Mouse (Mus musculus) intestine, embryonic 14.5 days (tissue): ENCODE data around the gene Kif23. TPM values are rescaled to one million over a fixed set of nuclear protein-coding genes. Genes with fewer than 3 reads are reported as not detected.

Source experiments
- ATAC-seq: fragments of 200-750 bp; cut with Nextera tagmentation; replicated peaks from 2 replicates; pipeline ENCODE4 v1.8.0; 2017; ENCODE audit warnings: low read depth, moderate number of reproducible peaks, moderate TSS enrichment, moderate library complexity; ENCODE audit not compliant: low FRiP score, low TSS enrichment
- DNase-seq: peaks from one replicate; pipeline ENCODE4 v3.0.0-alpha.2; 2018; ENCODE audit warnings: low spot score
- H3K27ac ChIP-seq: fragments of 300-500 bp; sonication (generic); 2 replicates; pipeline ENCODE4 v1.5.1; 2014; ENCODE audit warnings: low read depth, mild to moderate bottlenecking, control low read depth
- H3K27me3 ChIP-seq: fragments of 300-500 bp; sonication (generic); replicated peaks from 2 replicates; pipeline ENCODE4 v1.6.1; 2014; ENCODE audit warnings: low read length, control low read depth; ENCODE audit not compliant: control insufficient read depth, insufficient read depth
- H3K36me3 ChIP-seq: fragments of 300-500 bp; sonication (generic); 2 replicates; pipeline ENCODE4 v1.6.1; 2014; ENCODE audit warnings: low read length, control low read depth; ENCODE audit not compliant: control insufficient read depth, insufficient read depth
- H3K4me1 ChIP-seq: fragments of 300-500 bp; sonication (generic); replicated peaks from 2 replicates; pipeline ENCODE4 v1.6.1; 2014; ENCODE audit warnings: low read length, control low read depth, mixed read lengths; ENCODE audit not compliant: control insufficient read depth, insufficient read depth
- H3K4me2 ChIP-seq: fragments of 300-500 bp; sonication (generic); 2 replicates; pipeline ENCODE4 v1.6.1; 2014; ENCODE audit warnings: low read length
- H3K4me3 ChIP-seq: fragments of 300-500 bp; sonication (generic); 2 replicates; pipeline ENCODE4 v1.5.1; 2014; ENCODE audit warnings: low read depth, low read length, control low read depth, mixed read lengths
- H3K9ac ChIP-seq: fragments of 300-500 bp; sonication (generic); 2 replicates; pipeline ENCODE4 v1.6.1; 2014; ENCODE audit warnings: mild to moderate bottlenecking, low read length
- H3K9me3 ChIP-seq: fragments of 300-500 bp; sonication (generic); 2 replicates; pipeline ENCODE4 v1.6.1; 2016; ENCODE audit warnings: low read length, control low read depth; ENCODE audit not compliant: control insufficient read depth
- WGBS: fragments of 180-500 bp; shearing (Covaris S2); extraction: QIAGEN DNeasy Blood & Tissue Kit; methylation state at CpG from one replicate; pipeline ENCODE4 v1.1.7; 2014; 5-methylcytosine and 5-hydroxymethylcytosine counted together
- polyA plus RNA-seq: library from polyadenylated mRNA; unstranded; fragments of >200 nt; fragmentation: Nextera tagmentation; extraction: Ambion mirVana; gene quantifications from 2 replicates; pipeline ENCODE4 v1.2.1, GENCODE M21; 2014

The Kif23 gene
- polyA plus RNA-seq, 1 experiment from 2014 or later: 115 TPM

GRCm38 (mm10) chr9:61911300-61912128, 35.1 kb downstream of the Kif23 start:
- no peak overlapping the region for H3K9ac ChIP-seq
- no peaks in the 10 kb centered on the region for H3K27me3 ChIP-seq
- H3K27ac ChIP-seq: no peak overlapping the region
- peaks cover 28% of the 10 kb centered on the region for H3K36me3 ChIP-seq
- H3K4me2 ChIP-seq: no peak overlapping the region
- no peak overlapping the region for H3K4me3 ChIP-seq
- ATAC-seq (no peak), DNase-seq (no peak)
- no peaks in the 10 kb centered on the region for H3K9me3 ChIP-seq
- 55% methylated on average over 6 of the region's 6 CpGs for WGBS
- H3K4me1 ChIP-seq: peaks cover 6% of the 10 kb centered on the region; the same call in 1 of the 2 replicates

DNA sequence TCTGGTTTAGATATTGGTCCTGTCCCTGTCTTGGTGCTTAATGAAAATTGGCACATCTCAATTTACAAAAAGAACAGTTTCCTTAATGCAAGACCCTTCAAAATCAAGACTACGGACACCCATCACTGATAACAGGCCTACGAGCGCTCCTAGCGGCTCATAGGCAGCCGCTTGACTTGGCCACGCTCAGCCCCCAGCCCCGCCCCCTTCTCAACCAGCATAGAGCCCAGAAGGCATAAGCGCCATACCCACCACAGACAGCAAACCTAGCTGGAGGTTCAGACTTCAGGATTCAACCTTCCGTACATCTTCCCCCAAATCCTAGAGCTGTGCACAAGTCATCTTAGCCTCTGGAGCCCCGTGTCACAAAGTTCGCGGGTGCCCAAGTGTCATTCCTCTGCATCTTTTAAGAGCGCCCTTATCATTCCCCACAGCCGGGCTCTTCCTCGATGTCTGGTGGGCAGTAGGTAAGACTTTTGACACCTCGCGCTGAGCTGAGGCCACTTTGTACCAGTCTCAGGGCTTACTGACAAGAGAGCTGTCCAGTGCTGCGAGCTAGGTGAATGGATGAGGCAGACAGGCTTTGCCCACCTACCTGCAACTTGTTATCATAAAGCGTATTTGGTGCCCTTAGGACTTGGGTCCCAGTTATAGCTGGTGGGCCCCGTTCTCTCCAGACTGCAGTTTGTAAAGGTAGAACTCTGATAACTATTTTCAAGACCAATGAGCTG, 35.9 kb downstream of the Kif23 start:
- no peaks in the 10 kb centered on the region for H3K9me3 ChIP-seq
- H3K36me3 ChIP-seq: peaks cover 27% of the 10 kb centered on the region
- peaks cover 6% of the 10 kb centered on the region; the same call in 1 of the 2 replicates for H3K4me1 ChIP-seq
- DNase-seq (no peak), ATAC-seq (no peak)
- no peak overlapping the region for H3K9ac ChIP-seq
- H3K27ac ChIP-seq: no peak overlapping the region
- H3K4me3 ChIP-seq: no peak overlapping the region
- H3K4me2 ChIP-seq: no peak overlapping the region
- 40% methylated on average over 20 of the region's 20 CpGs for WGBS
- H3K27me3 ChIP-seq: no peaks in the 10 kb centered on the region

DNA sequence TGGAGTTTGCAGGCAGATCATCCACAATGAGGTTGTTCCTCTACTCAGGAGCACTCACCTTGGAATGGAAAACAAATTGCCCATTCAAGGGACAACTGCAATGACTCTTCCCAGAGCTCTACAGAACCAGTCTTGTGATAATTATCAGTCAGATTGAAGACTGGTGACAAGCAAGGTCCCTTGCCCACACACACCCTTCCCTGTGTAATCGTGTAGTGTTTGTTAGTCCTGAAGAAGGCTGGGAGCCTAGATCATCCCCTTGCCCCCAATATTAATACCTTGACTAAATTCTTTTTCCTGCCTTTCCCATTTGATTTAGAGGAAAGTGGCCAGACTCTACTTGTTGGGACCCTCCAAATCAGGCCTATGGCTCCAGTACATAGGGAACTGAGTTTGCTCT, 36.9 kb downstream of the Kif23 start:
- no peak overlapping the region for H3K4me3 ChIP-seq
- H3K4me2 ChIP-seq: no peak overlapping the region
- no peaks in the 10 kb centered on the region for H3K9me3 ChIP-seq
- H3K9ac ChIP-seq: no peak overlapping the region
- WGBS: 83% methylated on average over 1 of the region's 1 CpGs
- H3K4me1 ChIP-seq: peaks cover 9% of the 10 kb centered on the region
- DNase-seq: no peak
- no peak overlapping the region for H3K27ac ChIP-seq
- H3K27me3 ChIP-seq: no peaks in the 10 kb centered on the region
- peaks cover 27% of the 10 kb centered on the region for H3K36me3 ChIP-seq
- ATAC-seq: no peak

GRCm38 (mm10) chr9:61908832-61909407, 37.7 kb downstream of the Kif23 start:
- DNase-seq (no peak), ATAC-seq (no peak)

DNA sequence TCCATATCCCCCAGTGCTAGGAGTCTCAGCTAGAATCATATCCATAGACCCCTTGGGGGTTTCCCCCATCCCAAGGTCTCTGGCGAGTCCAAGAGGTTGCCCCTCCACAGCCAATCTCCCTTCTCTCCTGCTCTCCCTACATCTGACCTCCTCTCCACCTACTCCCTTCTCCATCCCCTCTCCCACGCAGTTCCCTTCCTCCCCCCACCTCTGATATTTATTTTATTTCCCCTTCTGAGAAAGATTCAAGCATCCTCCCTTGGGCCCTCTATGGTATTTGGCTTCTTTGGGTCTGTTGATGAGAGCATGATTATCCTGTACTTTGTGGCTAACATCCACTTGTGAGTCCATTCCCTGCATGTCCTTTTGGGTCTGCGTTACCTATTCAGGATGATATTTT, 38.2 kb downstream of the Kif23 start:
- 75% methylated on average over 3 of the region's 3 CpGs for WGBS
- no peak for ATAC-seq
- H3K9me3 ChIP-seq: no peaks in the 10 kb centered on the region

More at GRCm38 (mm10) chr9:61908832-61909407, 37.7 kb downstream of the Kif23 start:
- Histone ChIP-seq H3K9me3 (no peaks in the 10 kb centered on the region), H3K36me3 (peaks cover 27% of the 10 kb centered on the region), H3K4me1 (peaks cover 14% of the 10 kb centered on the region), H3K9ac (no peak overlapping the region), H3K27me3 (no peaks in the 10 kb centered on the region), H3K27ac (no peak overlapping the region), H3K4me3 (no peak overlapping the region), H3K4me2 (no peak overlapping the region)
- 90% methylated on average over 11 of the region's 11 CpGs for WGBS

GRCm38 (mm10) chr9:61907621-61908295, 38.8 kb downstream of the Kif23 start:
- WGBS: 85% methylated on average over 4 of the region's 4 CpGs
- Histone ChIP-seq H3K4me3 (no peak overlapping the region), H3K36me3 (peaks cover 17% of the 10 kb centered on the region), H3K27ac (no peak overlapping the region), H3K9ac (no peak overlapping the region), H3K27me3 (no peaks in the 10 kb centered on the region), H3K4me2 (no peak overlapping the region), H3K9me3 (no peaks in the 10 kb centered on the region), H3K4me1 (peaks cover 13% of the 10 kb centered on the region)
- DNase-seq: no peak
- no peak for ATAC-seq

More for the DNA sequence above, 38.2 kb downstream of the Kif23 start:
- Histone ChIP-seq H3K4me3 (no peak overlapping the region), H3K9ac (no peak overlapping the region), H3K27ac (no peak overlapping the region), H3K4me2 (no peak overlapping the region), H3K4me1 (peaks cover 16% of the 10 kb centered on the region), H3K27me3 (no peaks in the 10 kb centered on the region), H3K36me3 (peaks cover 23% of the 10 kb centered on the region)
- no peak for DNase-seq

- no peak for DNase-seq
- Histone ChIP-seq H3K27me3 (no peaks in the 10 kb centered on the region), H3K27ac (no peak overlapping the region), H3K9ac (no peak overlapping the region), H3K9me3 (no peaks in the 10 kb centered on the region), H3K36me3 (peaks cover 9% of the 10 kb centered on the region), H3K4me2 (no peak overlapping the region), H3K4me1 (peaks cover 9% of the 10 kb centered on the region), H3K4me3 (no peak overlapping the region)
- ATAC-seq: no peak
- WGBS: 65% methylated on average over 10 of the region's 10 CpGs
Measured at GRCm38 (mm10) chr9:61906912-61907311, 39.7 kb downstream of the Kif23 start.

- 77% methylated on average over 5 of the region's 5 CpGs for WGBS
- Histone ChIP-seq H3K9me3 (no peaks in the 10 kb centered on the region), H3K36me3 (no peaks in the 10 kb centered on the region; the same call in 1 of the 2 replicates), H3K9ac (no peak overlapping the region), H3K4me1 (peaks cover 9% of the 10 kb centered on the region), H3K4me2 (no peak overlapping the region), H3K27ac (no peak overlapping the region), H3K4me3 (no peak overlapping the region), H3K27me3 (peaks cover 5% of the 10 kb centered on the region; the same call in 1 of the 2 replicates)
- DNase-seq (no peak), ATAC-seq (no peak)
Measured at GRCm38 (mm10) chr9:61905576-61905975, 41.0 kb downstream of the Kif23 start.
